Mouse (Mus musculus) liver, adult 2 months (tissue): Measurements from ENCODE around the gene Zfp39.

Source experiments
- CTCF ChIP-seq: fragments of 200-500 bp; IDR thresholded peaks from 2 replicates; pipeline ENCODE4 v1.5.1; 2011; ENCODE audit warnings: low read depth, low read length, control low read depth
- POLR2A ChIP-seq: fragments of 200-500 bp; IDR thresholded peaks from 2 replicates; pipeline ENCODE4 v1.6.1; 2011; ENCODE audit warnings: low read length, control low read depth; ENCODE audit not compliant: insufficient read depth; ENCODE audit errors: extremely low read depth

DNA sequence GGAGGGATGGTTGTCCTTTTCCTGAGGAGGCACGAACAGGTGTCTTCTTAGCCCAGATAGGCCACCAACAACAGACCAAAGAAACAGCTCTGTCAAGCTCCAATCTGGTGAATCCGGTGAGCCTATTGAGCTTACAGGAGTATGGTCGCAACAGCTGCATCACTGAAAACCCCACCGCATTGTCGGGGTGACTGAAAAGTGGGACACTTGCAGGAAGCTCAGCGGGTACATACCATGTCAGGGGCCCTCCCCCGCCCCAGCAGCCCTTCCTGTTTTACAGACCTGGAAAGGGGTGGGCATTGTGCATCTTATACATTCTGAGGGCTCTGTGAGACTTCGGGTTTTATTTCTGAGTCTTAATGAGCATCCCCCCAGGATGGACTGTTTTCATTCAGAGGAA lies 20.3 kb downstream of the Zfp39 start:
- TF ChIP-seq POLR2A (no peak), CTCF (no peak)
